Mouse (Mus musculus) liver, embryonic 11.5 days (tissue): ENCODE measurements around the gene Ssx2ip. TPM values are rescaled to one million over a fixed set of nuclear protein-coding genes. Genes with fewer than 3 reads are reported as not detected.

ENCODE experiments used
- ATAC-seq: fragments of 200-750 bp; cut with Nextera tagmentation; replicated peaks from 2 replicates; pipeline ENCODE4 v1.8.0; 2017; ENCODE audit warnings: moderate number of reproducible peaks, mild to moderate bottlenecking, moderate TSS enrichment, moderate library complexity; ENCODE audit not compliant: low FRiP score
- DNase-seq: peaks from one replicate; pipeline ENCODE4 v3.0.0-alpha.2; 2017; ENCODE audit warnings: low spot score
- H3K27ac ChIP-seq: fragments of 300-500 bp; sonication (generic); 2 replicates; pipeline ENCODE4 v1.5.1; 2014; ENCODE audit warnings: mild to moderate bottlenecking, low read depth, low read length, control low read depth
- H3K27me3 ChIP-seq: fragments of 300-500 bp; sonication (generic); replicated peaks from 2 replicates; pipeline ENCODE4 v1.6.1; 2014; ENCODE audit warnings: low read length, mixed read lengths; ENCODE audit not compliant: control insufficient read depth, insufficient read depth
- H3K36me3 ChIP-seq: fragments of 300-500 bp; sonication (generic); 2 replicates; pipeline ENCODE4 v1.6.1; 2014; ENCODE audit warnings: mild to moderate bottlenecking, low read length, moderate library complexity, mixed read lengths; ENCODE audit not compliant: control insufficient read depth, insufficient read depth
- H3K4me1 ChIP-seq: fragments of 300-500 bp; sonication (generic); replicated peaks from 2 replicates; pipeline ENCODE4 v1.6.1; 2014; ENCODE audit warnings: low read length, mixed read lengths; ENCODE audit not compliant: control insufficient read depth, insufficient read depth
- H3K4me2 ChIP-seq: fragments of 300-500 bp; sonication (generic); 2 replicates; pipeline ENCODE4 v1.6.1; 2014; ENCODE audit warnings: mild to moderate bottlenecking, control low read depth, moderate library complexity
- H3K4me3 ChIP-seq: fragments of 300-500 bp; sonication (generic); 2 replicates; pipeline ENCODE4 v1.5.1; 2014; ENCODE audit warnings: low read depth, low read length, control low read depth
- H3K9ac ChIP-seq: fragments of 300-500 bp; sonication (generic); 2 replicates; pipeline ENCODE4 v1.6.1; 2014; ENCODE audit warnings: low read depth, low read length, control low read depth
- H3K9me3 ChIP-seq: fragments of 300-500 bp; sonication (generic); 2 replicates; pipeline ENCODE4 v1.6.1; 2016; ENCODE audit warnings: low read length, inconsistent platforms, mixed read lengths; ENCODE audit not compliant: control insufficient read depth
- WGBS: fragments of 180-500 bp; shearing (Covaris S2); extraction: QIAGEN DNeasy Blood & Tissue Kit; methylation state at CpG from one replicate; pipeline ENCODE4 v1.1.7; 2014; 5-methylcytosine and 5-hydroxymethylcytosine counted together
- polyA plus RNA-seq: library from polyadenylated mRNA; unstranded; fragments of >200 nt; fragmentation: Nextera tagmentation; extraction: Ambion mirVana; gene quantifications from 2 replicates; pipeline ENCODE4 v1.2.1, GENCODE M21; 2014

Gene Ssx2ip
- polyA plus RNA-seq, 1 experiment from 2014 or later, result 109 TPM

- WGBS, result 20% methylated on average over 7 of the region's 7 CpGs
- Histone ChIP-seq H3K27me3 (no peaks in the 10 kb centered on the region), H3K4me3 (peak overlapping the region; percentile 10; the same call in 1 of the 2 replicates), H3K9ac (0 out of 2 replicates have a peak overlapping the region, but pooled peaks have one; percentile 50), H3K9me3 (no peaks in the 10 kb centered on the region), H3K27ac (peak overlapping the region; percentile 82), H3K36me3 (no peaks in the 10 kb centered on the region), H3K4me1 (peaks cover 6% of the 10 kb centered on the region), H3K4me2 (peak overlapping the region; percentile 58)
- no peak for DNase-seq
- peak; percentile 90 for ATAC-seq
Measured at GRCm38 (mm10) chr3:146393641-146394100, 10.8 kb upstream of the Ssx2ip start.

DNA sequence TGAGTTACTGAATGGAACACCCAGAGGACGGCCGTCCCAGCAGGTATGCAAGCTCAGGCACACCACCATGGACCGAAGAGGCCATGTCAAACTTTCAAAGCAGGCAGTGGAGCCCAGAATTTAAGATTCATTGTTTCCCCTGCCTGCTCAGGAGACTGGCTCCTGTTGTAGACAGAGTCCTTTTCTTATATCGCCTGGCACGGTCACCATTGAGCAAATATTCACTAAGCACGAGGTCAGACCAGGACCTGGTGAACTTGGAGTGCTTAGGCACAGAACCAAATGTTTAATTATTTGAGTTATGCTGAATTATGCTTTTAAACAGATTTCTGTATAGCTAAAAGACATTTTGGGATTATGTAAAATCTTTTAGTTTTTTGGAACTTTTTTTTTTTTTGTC lies 8.2 kb upstream of the Ssx2ip start:
- Histone ChIP-seq H3K36me3 (no peaks in the 10 kb centered on the region), H3K9ac (no peak overlapping the region), H3K27me3 (no peaks in the 10 kb centered on the region), H3K4me2 (no peak overlapping the region), H3K4me3 (no peak overlapping the region), H3K9me3 (no peaks in the 10 kb centered on the region), H3K4me1 (peaks cover 3% of the 10 kb centered on the region), H3K27ac (no peak overlapping the region)
- no peak for DNase-seq
- ATAC-seq, result no peak
- 87% methylated on average over 6 of the region's 6 CpGs for WGBS

DNA sequence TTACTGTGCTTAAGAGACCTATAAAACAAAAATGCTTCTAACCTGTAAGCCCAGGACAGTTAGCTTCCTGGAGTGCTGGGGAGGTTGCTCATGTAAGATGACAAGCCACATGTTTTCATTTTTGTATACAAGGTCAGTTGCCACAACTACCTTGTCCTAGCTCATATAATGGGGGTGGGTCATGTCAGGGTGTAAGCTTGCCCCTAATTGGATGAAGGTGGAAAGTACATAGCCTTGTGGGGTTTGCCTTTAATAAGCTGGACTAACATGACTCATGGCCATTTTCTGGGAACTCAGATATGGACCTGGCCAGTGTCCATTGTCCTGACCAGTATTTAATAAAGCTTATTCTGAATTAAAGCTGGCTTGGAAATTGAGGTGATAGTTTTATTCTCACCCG lies 7.5 kb upstream of the Ssx2ip start:
- ATAC-seq (no peak), DNase-seq (no peak)
- Histone ChIP-seq H3K9ac (no peak overlapping the region), H3K27me3 (no peaks in the 10 kb centered on the region), H3K4me1 (peaks cover 3% of the 10 kb centered on the region), H3K27ac (no peak overlapping the region), H3K4me3 (no peak overlapping the region), H3K36me3 (no peaks in the 10 kb centered on the region), H3K4me2 (no peak overlapping the region), H3K9me3 (no peaks in the 10 kb centered on the region)
- 89% methylated on average over 1 of the region's 1 CpGs for WGBS

DNA sequence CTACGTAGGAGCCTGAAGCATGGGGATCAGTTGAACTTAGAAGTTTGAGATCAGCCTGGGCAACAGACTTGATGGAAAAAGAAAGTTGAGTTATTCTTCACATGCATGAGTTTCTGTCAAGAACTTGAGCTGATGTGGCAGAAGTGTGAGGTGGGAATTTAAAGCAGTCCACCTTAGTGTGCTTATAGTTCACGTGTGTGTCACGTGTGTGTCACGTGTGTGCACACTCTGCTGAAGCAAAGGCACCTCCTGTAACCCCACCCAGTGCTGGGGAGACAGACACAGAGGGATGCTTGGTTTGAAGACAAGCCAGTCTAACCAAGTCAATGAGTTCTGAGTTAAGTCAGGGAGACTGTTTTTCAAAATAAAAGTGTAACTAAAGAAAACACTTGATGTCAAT lies 6.6 kb upstream of the Ssx2ip start:
- H3K4me3 ChIP-seq, result no peak overlapping the region
- ATAC-seq (no peak), DNase-seq (no peak)

DNA sequence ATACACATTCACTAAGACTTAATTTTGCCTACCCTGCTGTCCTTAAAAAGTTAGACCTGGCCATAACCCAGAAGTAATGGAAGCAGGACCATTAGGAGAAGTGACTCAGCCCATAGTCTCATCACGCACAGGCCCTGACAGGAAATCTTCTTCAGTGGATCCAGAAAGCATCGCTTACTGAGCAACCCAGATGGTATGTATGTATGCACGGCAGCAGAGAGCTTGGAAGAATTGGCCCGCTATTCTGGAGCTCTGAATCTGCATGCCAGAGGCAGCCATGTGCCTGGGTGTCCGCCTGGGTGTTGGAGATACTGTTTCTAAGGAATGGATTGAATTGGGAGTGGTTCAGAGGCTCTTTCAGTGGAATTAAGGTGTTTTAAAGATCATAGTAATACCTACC lies 5.2 kb upstream of the Ssx2ip start:
- Histone ChIP-seq H3K36me3 (no peaks in the 10 kb centered on the region), H3K9me3 (no peaks in the 10 kb centered on the region), H3K4me3 (no peak overlapping the region), H3K4me2 (no peak overlapping the region), H3K9ac (no peak overlapping the region), H3K27ac (no peak overlapping the region), H3K4me1 (peaks cover 4% of the 10 kb centered on the region), H3K27me3 (no peaks in the 10 kb centered on the region)
- no peak for DNase-seq
- 76% methylated on average over 5 of the region's 5 CpGs for WGBS
- no peak for ATAC-seq

More for the DNA sequence above, 6.6 kb upstream of the Ssx2ip start:
- Histone ChIP-seq H3K9ac (no peak overlapping the region), H3K4me2 (no peak overlapping the region), H3K9me3 (no peaks in the 10 kb centered on the region), H3K36me3 (no peaks in the 10 kb centered on the region), H3K27me3 (no peaks in the 10 kb centered on the region), H3K27ac (no peak overlapping the region), H3K4me1 (peaks cover 3% of the 10 kb centered on the region)
- WGBS, result 85% methylated on average over 4 of the region's 4 CpGs

- H3K36me3 ChIP-seq, result peaks cover 4% of the 10 kb centered on the region; the same call in 1 of the 2 replicates
- peak overlapping the region; percentile 96 for H3K4me3 ChIP-seq
- ATAC-seq (no peak), DNase-seq (no peak)
- no peaks in the 10 kb centered on the region for H3K9me3 ChIP-seq
- peak overlapping the region; percentile 96 for H3K4me2 ChIP-seq
- peaks cover 20% of the 10 kb centered on the region for H3K4me1 ChIP-seq
- H3K27ac ChIP-seq, result peak overlapping the region; percentile 72; the same call in 1 of the 2 replicates
- peak overlapping the region; percentile 96 for H3K9ac ChIP-seq
- WGBS, result 48% methylated on average over 3 of the region's 3 CpGs
- H3K27me3 ChIP-seq, result no peaks in the 10 kb centered on the region
Measured at GRCm38 (mm10) chr3:146403770-146404169, 672 bp upstream of the Ssx2ip start.

GRCm38 (mm10) chr3:146405213-146406006 lies 968 bp downstream of the Ssx2ip start:
- WGBS, result 26% methylated on average over 18 of the region's 18 CpGs
- no peaks in the 10 kb centered on the region for H3K27me3 ChIP-seq
- H3K9me3 ChIP-seq, result no peaks in the 10 kb centered on the region
- H3K36me3 ChIP-seq, result peaks cover 4% of the 10 kb centered on the region; the same call in 1 of the 2 replicates
- DNase-seq (no peak), ATAC-seq (peak; percentile 84)
- H3K4me1 ChIP-seq, result peaks cover 33% of the 10 kb centered on the region
- peak overlapping the region; percentile 72 for H3K27ac ChIP-seq
- peak overlapping the region; percentile 96 for H3K9ac ChIP-seq
- peak overlapping the region; percentile 96 for H3K4me2 ChIP-seq
- H3K4me3 ChIP-seq, result peak overlapping the region; percentile 96

GRCm38 (mm10) chr3:146406007-146406341 lies 1.5 kb downstream of the Ssx2ip start:
- Histone ChIP-seq H3K27ac (peak overlapping the region; percentile 72), H3K9me3 (no peaks in the 10 kb centered on the region), H3K27me3 (no peaks in the 10 kb centered on the region), H3K4me3 (peak overlapping the region; percentile 96), H3K4me1 (peaks cover 39% of the 10 kb centered on the region), H3K36me3 (peaks cover 4% of the 10 kb centered on the region; the same call in 1 of the 2 replicates), H3K9ac (peak overlapping the region; percentile 96), H3K4me2 (peak overlapping the region; percentile 96)
- ATAC-seq (no peak), DNase-seq (no peak)
- WGBS, result 48% methylated on average over 5 of the region's 5 CpGs
